Mouse (Mus musculus) megakaryocyte, embryonic 14.5 days (primary cell): ENCODE results near the gene Cysrt1.

Experiments used
- FLI1 ChIP-seq: IDR thresholded peaks from 2 replicates; pipeline ENCODE4 v1.6.1; 2012; ENCODE audit warnings: low read length, inconsistent platforms, mixed read lengths
- GATA1 ChIP-seq: IDR thresholded peaks from 3 replicates; pipeline ENCODE4 v1.6.1; 2012; ENCODE audit warnings: mixed read lengths, low read length, inconsistent platforms, borderline replicate concordance

GRCm38 (mm10) chr2:25266720-25267119, 24.5 kb upstream of the Cysrt1 start:
- TF ChIP-seq GATA1 (no peak), FLI1 (no peak)
